Mouse (Mus musculus): Measurements from ENCODE around the gene Gm3409. TPM values are rescaled to one million over a fixed set of nuclear protein-coding genes. Genes with fewer than 3 reads are reported as not detected.
"Not testable (repeated sequence)": the region's sequence is repeated elsewhere in the genome, so short reads cannot be mapped to it uniquely, and the experiment has no call there.

The Gm3409 gene
- polyA plus RNA-seq, 1 experiment from 2014 or later, result not detected

GRCm38 (mm10) chr5:146570179-146570578 lies 32.7 kb downstream of the Gm3409 start:
- ATAC-seq (replicated peaks; ENCODE audit: low FRiP score); DNase-seq (ENCODE audit: low spot score); H3K4me3 ChIP-seq (ENCODE audit: low read depth, low read length); H3K27ac ChIP-seq (ENCODE audit: low read depth, low read length); H3K4me2 ChIP-seq (ENCODE audit: low read depth, low read length, severe bottlenecking); H3K27me3 ChIP-seq (ENCODE audit: control insufficient read depth, insufficient read depth, low read length); H3K9ac ChIP-seq (ENCODE audit: low read length); H3K36me3 ChIP-seq (ENCODE audit: control insufficient read depth, insufficient read depth, low read length); H3K4me1 ChIP-seq (replicated peaks; ENCODE audit: control insufficient read depth, insufficient read depth, low read length); H3K9me3 ChIP-seq (ENCODE audit: control insufficient read depth, low read length): not testable (repeated sequence)
- 84% methylated on average over 6 of the region's 6 CpGs for whole genome bisulfite sequencing

- H3K4me2 ChIP-seq (ENCODE audit: low read depth, low read length, severe bottlenecking); H3K4me1 ChIP-seq (replicated peaks; ENCODE audit: control insufficient read depth, insufficient read depth, low read length); H3K36me3 ChIP-seq (ENCODE audit: control insufficient read depth, insufficient read depth, low read length); H3K9me3 ChIP-seq (ENCODE audit: control insufficient read depth, low read length); H3K9ac ChIP-seq (ENCODE audit: low read length); H3K27me3 ChIP-seq (ENCODE audit: control insufficient read depth, insufficient read depth, low read length); DNase-seq (ENCODE audit: low spot score); H3K27ac ChIP-seq (ENCODE audit: low read depth, low read length); H3K4me3 ChIP-seq (ENCODE audit: low read depth, low read length); ATAC-seq (replicated peaks; ENCODE audit: low FRiP score): not testable (repeated sequence)
- 74% methylated on average over 6 of the region's 6 CpGs for WGBS
Measured at GRCm38 (mm10) chr5:146571830-146572734, 34.6 kb downstream of the Gm3409 start.

- not testable (repeated sequence) for H3K36me3 ChIP-seq (ENCODE audit: control insufficient read depth, insufficient read depth, low read length); H3K4me3 ChIP-seq (ENCODE audit: low read depth, low read length); ATAC-seq (replicated peaks; ENCODE audit: low FRiP score); H3K27me3 ChIP-seq (ENCODE audit: control insufficient read depth, insufficient read depth, low read length); H3K27ac ChIP-seq (ENCODE audit: low read depth, low read length); H3K9me3 ChIP-seq (ENCODE audit: control insufficient read depth, low read length); H3K9ac ChIP-seq (ENCODE audit: low read length); H3K4me2 ChIP-seq (ENCODE audit: low read depth, low read length, severe bottlenecking); H3K4me1 ChIP-seq (replicated peaks; ENCODE audit: control insufficient read depth, insufficient read depth, low read length); DNase-seq (ENCODE audit: low spot score)
- 92% methylated on average over 4 of the region's 4 CpGs for WGBS
Measured at GRCm38 (mm10) chr5:146572735-146573042, 35.2 kb downstream of the Gm3409 start.

- no peaks in the 10 kb centered on the region for H3K27me3 ChIP-seq (ENCODE audit: control insufficient read depth, insufficient read depth, low read length)
- no peaks in the 10 kb centered on the region for H3K9me3 ChIP-seq (ENCODE audit: control insufficient read depth, low read length)
- no peaks in the 10 kb centered on the region for H3K4me1 ChIP-seq (replicated peaks; ENCODE audit: control insufficient read depth, insufficient read depth, low read length)
- H3K9ac ChIP-seq (ENCODE audit: low read length), result no peak overlapping the region
- DNase-seq (ENCODE audit: low spot score) (no peak), ATAC-seq (replicated peaks; ENCODE audit: low FRiP score) (no peak)
- H3K4me3 ChIP-seq (ENCODE audit: low read depth, low read length), result no peak overlapping the region
- H3K27ac ChIP-seq (ENCODE audit: low read depth, low read length), result no peak overlapping the region
- 93% methylated on average over 3 of the region's 3 CpGs for WGBS
- H3K4me2 ChIP-seq (ENCODE audit: low read depth, low read length, severe bottlenecking), result no peak overlapping the region
- no peaks in the 10 kb centered on the region for H3K36me3 ChIP-seq (ENCODE audit: control insufficient read depth, insufficient read depth, low read length)
Measured at GRCm38 (mm10) chr5:146576668-146577067, 39.2 kb downstream of the Gm3409 start.

GRCm38 (mm10) chr5:146584156-146584477 lies 46.7 kb downstream of the Gm3409 start:
- peaks cover 36% of the 10 kb centered on the region for H3K27me3 ChIP-seq (ENCODE audit: control insufficient read depth, insufficient read depth, low read length)
- peaks cover 4% of the 10 kb centered on the region; the same call in 1 of the 2 replicates for H3K4me1 ChIP-seq (replicated peaks; ENCODE audit: control insufficient read depth, insufficient read depth, low read length)
- H3K36me3 ChIP-seq (ENCODE audit: control insufficient read depth, insufficient read depth, low read length), result no peaks in the 10 kb centered on the region
- no peaks in the 10 kb centered on the region for H3K9me3 ChIP-seq (ENCODE audit: control insufficient read depth, low read length)
- H3K4me3 ChIP-seq (ENCODE audit: low read depth, low read length), result peak overlapping the region; percentile 49
- DNase-seq (ENCODE audit: low spot score), result no peak
- WGBS, result 10% methylated on average over 10 of the region's 10 CpGs
- ATAC-seq (replicated peaks; ENCODE audit: low FRiP score), result no peak; the same call in 1 of the 2 replicates
- H3K4me2 ChIP-seq (ENCODE audit: low read depth, low read length, severe bottlenecking), result peak overlapping the region; percentile 94
- no peak overlapping the region for H3K27ac ChIP-seq (ENCODE audit: low read depth, low read length)
- no peak overlapping the region; the same call in 1 of the 2 replicates for H3K9ac ChIP-seq (ENCODE audit: low read length)

- peak; percentile 68 for ATAC-seq (replicated peaks; ENCODE audit: low FRiP score)
- H3K27ac ChIP-seq (ENCODE audit: low read depth, low read length), result no peak within 1 kb of the TSS
Measured at GRCm38 (mm10) chr5:146584478-146585306, 47.2 kb downstream of the Gm3409 start, which contains the start of gene Gpr12. TSS of gene Gpr12 (minus strand) at chr5:146585239.

GRCm38 (mm10) chr5:146585307-146585651 lies 47.8 kb downstream of the Gm3409 start:
- peak overlapping the region; percentile 51 for H3K9ac ChIP-seq (ENCODE audit: low read length)
- DNase-seq (ENCODE audit: low spot score) (no peak), ATAC-seq (replicated peaks; ENCODE audit: low FRiP score) (no peak)
- no peak overlapping the region for H3K27ac ChIP-seq (ENCODE audit: low read depth, low read length)
- no peaks in the 10 kb centered on the region for H3K36me3 ChIP-seq (ENCODE audit: control insufficient read depth, insufficient read depth, low read length)
- 14% methylated on average over 10 of the region's 10 CpGs for WGBS
- H3K9me3 ChIP-seq (ENCODE audit: control insufficient read depth, low read length), result no peaks in the 10 kb centered on the region
- H3K4me3 ChIP-seq (ENCODE audit: low read depth, low read length), result peak overlapping the region; percentile 49
- peak overlapping the region; percentile 94 for H3K4me2 ChIP-seq (ENCODE audit: low read depth, low read length, severe bottlenecking)
- H3K4me1 ChIP-seq (replicated peaks; ENCODE audit: control insufficient read depth, insufficient read depth, low read length), result peaks cover 4% of the 10 kb centered on the region; the same call in 1 of the 2 replicates
- H3K27me3 ChIP-seq (ENCODE audit: control insufficient read depth, insufficient read depth, low read length), result peaks cover 41% of the 10 kb centered on the region

More at GRCm38 (mm10) chr5:146584478-146585306, 47.2 kb downstream of the Gm3409 start, which contains the start of gene Gpr12:
- peak within 1 kb of the TSS; percentile 94 for H3K4me2 ChIP-seq (ENCODE audit: low read depth, low read length, severe bottlenecking)
- peak; percentile 65 for DNase-seq (ENCODE audit: low spot score)
- H3K4me1 ChIP-seq (replicated peaks; ENCODE audit: control insufficient read depth, insufficient read depth, low read length), result peaks cover 4% of the 10 kb centered on the region; the same call in 1 of the 2 replicates
- H3K9me3 ChIP-seq (ENCODE audit: control insufficient read depth, low read length), result no peaks in the 10 kb centered on the region
- H3K36me3 ChIP-seq (ENCODE audit: control insufficient read depth, insufficient read depth, low read length), result no peaks in the 10 kb centered on the region
- H3K4me3 ChIP-seq (ENCODE audit: low read depth, low read length), result peak within 1 kb of the TSS; percentile 49
- peak within 1 kb of the TSS; percentile 51 for H3K9ac ChIP-seq (ENCODE audit: low read length)
- H3K27me3 ChIP-seq (ENCODE audit: control insufficient read depth, insufficient read depth, low read length), result peaks cover 38% of the 10 kb centered on the region
- WGBS, result under 1% methylated on average over 64 of the region's 64 CpGs

- peaks cover 47% of the 10 kb centered on the region for H3K27me3 ChIP-seq (ENCODE audit: control insufficient read depth, insufficient read depth, low read length)
- no peak for ATAC-seq (replicated peaks; ENCODE audit: low FRiP score)
- 73% methylated on average over 8 of the region's 8 CpGs for WGBS
- H3K36me3 ChIP-seq (ENCODE audit: control insufficient read depth, insufficient read depth, low read length), result no peaks in the 10 kb centered on the region
- DNase-seq (ENCODE audit: low spot score), result no peak
- no peak overlapping the region for H3K9ac ChIP-seq (ENCODE audit: low read length)
- H3K4me2 ChIP-seq (ENCODE audit: low read depth, low read length, severe bottlenecking), result no peak overlapping the region
- H3K4me3 ChIP-seq (ENCODE audit: low read depth, low read length), result no peak overlapping the region
- H3K27ac ChIP-seq (ENCODE audit: low read depth, low read length), result no peak overlapping the region
- no peaks in the 10 kb centered on the region for H3K9me3 ChIP-seq (ENCODE audit: control insufficient read depth, low read length)
- peaks cover 4% of the 10 kb centered on the region; the same call in 1 of the 2 replicates for H3K4me1 ChIP-seq (replicated peaks; ENCODE audit: control insufficient read depth, insufficient read depth, low read length)
Measured at GRCm38 (mm10) chr5:146586357-146587070, 49.1 kb downstream of the Gm3409 start.
